Mouse (Mus musculus): Measurements from ENCODE around the gene Ccdc65. TPM values are rescaled to one million over a fixed set of nuclear protein-coding genes. Genes with fewer than 3 reads are reported as not detected.

Ccdc65 gene
- 6.9 TPM for polyA plus RNA-seq (2015; fragmentation: Illumina TruSeq; extraction: RNeasy Lipid Tissue Mini Kit (QIAGEN cat#74804); ENCODE audit: low read depth, low replicate concordance)

GRCm38 (mm10) chr15:98707766-98708372, at the start of gene Ccdc65:
Ccdc65 (plus strand) TSS chr15:98708207.

GRCm38 (mm10) chr15:98662567-98663545, 45.2 kb upstream of the Ccdc65 start, which contains the start of gene Ddx23:
Ddx23 (minus strand) TSS chr15:98662894.

GRCm38 (mm10) chr15:98676940-98677728, 30.9 kb upstream of the Ccdc65 start, which contains the start of gene Rnd1:
Rnd1 (minus strand) TSS chr15:98677461.

GRCm38 (mm10) chr15:98727443-98728321, 19.7 kb downstream of the Ccdc65 start, which contains the start of gene Fkbp11:
Fkbp11 (minus strand) TSS chr15:98728198.

GRCm38 (mm10) chr15:98762670-98763529, 54.9 kb downstream of the Ccdc65 start, which contains the start of gene Arf3:
Arf3 (minus strand) TSS chr15:98763214.

Other genes with a start within 250 kb of the Ccdc65 start
- not detected for gene OR5BS1P, start 238.3 kb upstream of the Ccdc65 start, polyA plus RNA-seq (2015; fragmentation: Illumina TruSeq; extraction: RNeasy Lipid Tissue Mini Kit (QIAGEN cat#74804); ENCODE audit: low read depth, low replicate concordance)
- not detected for gene Lalba, start 225.5 kb upstream of the Ccdc65 start, polyA plus RNA-seq (2015; fragmentation: Illumina TruSeq; extraction: RNeasy Lipid Tissue Mini Kit (QIAGEN cat#74804); ENCODE audit: low read depth, low replicate concordance)
- not detected for gene Olfr279, start 215.8 kb upstream of the Ccdc65 start, polyA plus RNA-seq (2015; fragmentation: Illumina TruSeq; extraction: RNeasy Lipid Tissue Mini Kit (QIAGEN cat#74804); ENCODE audit: low read depth, low replicate concordance)
- 57.3 TPM for gene Kansl2, start 173.9 kb upstream of the Ccdc65 start, polyA plus RNA-seq (2015; fragmentation: Illumina TruSeq; extraction: RNeasy Lipid Tissue Mini Kit (QIAGEN cat#74804); ENCODE audit: low read depth, low replicate concordance)
- gene Ccnt1, start 137.3 kb upstream of the Ccdc65 start, polyA plus RNA-seq (2015; fragmentation: Illumina TruSeq; extraction: RNeasy Lipid Tissue Mini Kit (QIAGEN cat#74804); ENCODE audit: low read depth, low replicate concordance), result 24.5 TPM
- not detected for gene 4930415O20Rik, start 137.2 kb upstream of the Ccdc65 start, polyA plus RNA-seq (2015; fragmentation: Illumina TruSeq; extraction: RNeasy Lipid Tissue Mini Kit (QIAGEN cat#74804); ENCODE audit: low read depth, low replicate concordance)
- 31.7 TPM for gene Adcy6, start 98.1 kb upstream of the Ccdc65 start, polyA plus RNA-seq (2015; fragmentation: Illumina TruSeq; extraction: RNeasy Lipid Tissue Mini Kit (QIAGEN cat#74804); ENCODE audit: low read depth, low replicate concordance)
- gene Cacnb3, start 77.4 kb upstream of the Ccdc65 start, polyA plus RNA-seq (2015; fragmentation: Illumina TruSeq; extraction: RNeasy Lipid Tissue Mini Kit (QIAGEN cat#74804); ENCODE audit: low read depth, low replicate concordance), result 201 TPM
- 52.9 TPM for gene Ddx23, start 45.3 kb upstream of the Ccdc65 start, polyA plus RNA-seq (2015; fragmentation: Illumina TruSeq; extraction: RNeasy Lipid Tissue Mini Kit (QIAGEN cat#74804); ENCODE audit: low read depth, low replicate concordance)
- gene Rnd1, start 30.7 kb upstream of the Ccdc65 start, polyA plus RNA-seq (2015; fragmentation: Illumina TruSeq; extraction: RNeasy Lipid Tissue Mini Kit (QIAGEN cat#74804); ENCODE audit: low read depth, low replicate concordance), result 30.1 TPM
- gene Fkbp11, start 20.0 kb downstream of the Ccdc65 start, polyA plus RNA-seq (2015; fragmentation: Illumina TruSeq; extraction: RNeasy Lipid Tissue Mini Kit (QIAGEN cat#74804); ENCODE audit: low read depth, low replicate concordance), result 3.3 TPM
- gene Arf3, start 55.0 kb downstream of the Ccdc65 start, polyA plus RNA-seq (2015; fragmentation: Illumina TruSeq; extraction: RNeasy Lipid Tissue Mini Kit (QIAGEN cat#74804); ENCODE audit: low read depth, low replicate concordance), result 497 TPM
- gene Wnt10b, start 69.9 kb downstream of the Ccdc65 start, polyA plus RNA-seq (2015; fragmentation: Illumina TruSeq; extraction: RNeasy Lipid Tissue Mini Kit (QIAGEN cat#74804); ENCODE audit: low read depth, low replicate concordance), result 1.4 TPM
- 0.18 TPM for gene Wnt1, start 81.7 kb downstream of the Ccdc65 start, polyA plus RNA-seq (2015; fragmentation: Illumina TruSeq; extraction: RNeasy Lipid Tissue Mini Kit (QIAGEN cat#74804); ENCODE audit: low read depth, low replicate concordance)
- 553 TPM for gene Ddn, start 101.3 kb downstream of the Ccdc65 start, polyA plus RNA-seq (2015; fragmentation: Illumina TruSeq; extraction: RNeasy Lipid Tissue Mini Kit (QIAGEN cat#74804); ENCODE audit: low read depth, low replicate concordance)
- gene Prkag1, start 123.3 kb downstream of the Ccdc65 start, polyA plus RNA-seq (2015; fragmentation: Illumina TruSeq; extraction: RNeasy Lipid Tissue Mini Kit (QIAGEN cat#74804); ENCODE audit: low read depth, low replicate concordance), result 80.7 TPM
- gene Kmt2d, start 163.0 kb downstream of the Ccdc65 start, polyA plus RNA-seq (2015; fragmentation: Illumina TruSeq; extraction: RNeasy Lipid Tissue Mini Kit (QIAGEN cat#74804); ENCODE audit: low read depth, low replicate concordance), result 21.3 TPM
- 15.3 TPM for gene Rhebl1, start 186.3 kb downstream of the Ccdc65 start, polyA plus RNA-seq (2015; fragmentation: Illumina TruSeq; extraction: RNeasy Lipid Tissue Mini Kit (QIAGEN cat#74804); ENCODE audit: low read depth, low replicate concordance)
- 0.10 TPM for gene Dhh, start 190.3 kb downstream of the Ccdc65 start, polyA plus RNA-seq (2015; fragmentation: Illumina TruSeq; extraction: RNeasy Lipid Tissue Mini Kit (QIAGEN cat#74804); ENCODE audit: low read depth, low replicate concordance)
- 12.2 TPM for gene Lmbr1l, start 210.0 kb downstream of the Ccdc65 start, polyA plus RNA-seq (2015; fragmentation: Illumina TruSeq; extraction: RNeasy Lipid Tissue Mini Kit (QIAGEN cat#74804); ENCODE audit: low read depth, low replicate concordance)
- 1,224 TPM for gene Tuba1b, start 226.4 kb downstream of the Ccdc65 start, polyA plus RNA-seq (2015; fragmentation: Illumina TruSeq; extraction: RNeasy Lipid Tissue Mini Kit (QIAGEN cat#74804); ENCODE audit: low read depth, low replicate concordance)
- gene Gm49450, start 245.3 kb downstream of the Ccdc65 start, polyA plus RNA-seq (2015; fragmentation: Illumina TruSeq; extraction: RNeasy Lipid Tissue Mini Kit (QIAGEN cat#74804); ENCODE audit: low read depth, low replicate concordance), result not detected
- gene Tuba1a, start 245.5 kb downstream of the Ccdc65 start, polyA plus RNA-seq (2015; fragmentation: Illumina TruSeq; extraction: RNeasy Lipid Tissue Mini Kit (QIAGEN cat#74804); ENCODE audit: low read depth, low replicate concordance), result 2,104 TPM